Mouse (Mus musculus): ENCODE data around the gene Ccnd3.
A peak's percentile ranks its signal among the peaks of the same experiment; 100 is the strongest.

Ccnd3 gene

DNA sequence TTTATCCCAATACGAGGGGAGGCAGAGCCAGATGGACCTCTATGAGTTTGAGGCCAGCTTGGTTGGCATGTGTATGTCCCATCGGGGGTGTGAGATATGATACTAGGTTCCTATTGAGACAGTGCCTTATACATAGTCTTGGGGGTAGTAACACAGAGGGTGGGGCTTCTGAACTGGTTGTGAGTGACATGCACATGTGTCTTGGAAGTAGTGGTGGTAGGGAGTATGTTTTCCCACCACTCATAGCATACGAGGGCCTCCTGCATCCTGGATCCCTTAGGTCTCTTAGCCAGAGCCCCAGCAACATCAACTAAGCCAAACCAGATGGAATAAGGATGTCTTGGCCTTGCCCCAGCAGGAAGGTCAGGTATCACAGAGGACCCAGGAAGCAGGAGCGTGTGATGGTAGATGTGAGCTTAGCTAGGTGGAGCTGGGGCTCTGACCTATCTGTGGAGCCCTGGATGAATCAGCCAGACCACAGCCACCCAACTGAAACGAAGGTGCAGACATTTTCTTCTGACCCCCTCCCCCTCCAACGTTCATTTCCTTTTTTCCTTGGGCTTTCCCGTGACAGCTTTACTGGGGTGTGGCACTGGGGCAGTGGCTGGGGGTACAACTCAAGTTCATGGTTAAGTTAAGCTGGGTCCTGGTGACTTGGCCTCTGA lies 10.5 kb downstream of the Ccnd3 start:
- DNase-seq (ENCODE audit: low spot score) = no peak

DNA sequence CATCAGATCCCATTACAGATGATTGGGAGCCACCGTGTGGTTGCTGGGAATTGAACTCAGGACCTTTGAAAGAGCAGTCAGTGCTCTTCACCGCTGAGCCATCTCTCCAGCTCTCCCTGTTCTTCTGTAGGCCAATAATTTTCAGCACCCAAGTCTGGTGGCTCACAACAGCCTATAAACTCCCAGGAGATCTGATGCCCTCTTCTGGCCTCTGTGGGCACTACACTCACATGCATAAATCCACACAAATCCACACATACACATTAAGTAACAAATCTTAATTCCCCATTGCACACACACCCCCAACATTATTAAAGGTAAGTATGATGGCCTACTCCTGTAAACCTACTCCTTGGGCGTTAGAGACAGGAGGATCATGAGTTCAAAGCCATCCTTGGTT lies 11.4 kb downstream of the Ccnd3 start:
- no peak for DNase-seq (ENCODE audit: low spot score)

DNA sequence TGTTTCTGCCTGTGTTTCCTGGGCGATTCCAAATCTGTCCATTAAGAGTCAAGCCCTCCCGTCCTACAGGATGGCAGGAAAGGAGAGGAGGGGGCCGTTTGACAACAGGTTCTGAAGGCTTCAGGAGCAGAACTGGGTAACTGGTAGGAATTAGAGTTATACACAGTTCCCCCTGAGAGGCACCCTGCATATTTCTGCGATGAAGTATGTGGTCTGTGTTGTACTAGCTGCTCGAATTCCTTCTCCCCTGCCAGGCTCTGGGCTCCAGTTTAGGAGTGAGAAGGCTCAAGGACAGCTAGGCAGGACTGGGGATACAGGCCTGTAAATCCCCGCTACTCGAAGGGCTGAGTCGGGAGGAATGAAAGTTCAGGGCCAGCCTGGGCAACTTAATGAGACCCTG lies 13.4 kb downstream of the Ccnd3 start:
- no peak for DNase-seq (ENCODE audit: low spot score)

DNA sequence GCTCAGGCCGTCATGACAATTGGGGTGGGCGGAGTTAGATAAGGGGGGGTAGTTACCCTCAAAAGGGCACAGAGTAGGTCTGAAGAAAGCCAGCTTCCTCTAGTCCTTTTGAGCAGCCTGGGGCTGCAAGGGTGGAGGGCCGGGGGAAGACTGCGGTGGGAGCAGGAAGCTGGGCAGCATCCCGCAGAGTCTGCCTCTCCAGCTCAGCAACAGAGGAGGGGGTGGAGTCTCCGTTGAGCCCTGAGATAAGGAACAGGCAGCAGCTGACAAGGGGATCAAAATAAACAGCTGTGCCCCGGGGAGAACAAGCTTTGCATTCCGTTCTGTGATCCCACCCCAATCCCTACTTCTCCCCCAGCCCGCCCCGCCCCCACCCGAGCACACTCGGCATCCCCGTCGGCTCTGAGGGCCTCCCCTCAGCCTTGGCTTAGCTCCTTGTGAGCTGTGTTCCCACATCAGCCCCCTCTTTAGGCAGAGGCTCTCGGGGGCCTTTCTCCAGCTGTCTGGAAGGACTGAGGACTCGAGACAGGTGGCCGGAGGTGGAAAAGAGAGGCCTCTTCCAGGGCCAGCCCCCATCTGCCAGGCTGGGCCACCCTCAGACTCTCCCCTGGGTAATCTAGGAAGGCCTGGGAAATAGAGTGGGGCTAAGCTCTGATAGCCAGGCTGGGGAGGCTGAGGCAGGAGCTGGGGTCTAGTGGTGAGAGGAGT lies 16.9 kb downstream of the Ccnd3 start:
- DNase-seq (ENCODE audit: low spot score) = peak; percentile 72

DNA sequence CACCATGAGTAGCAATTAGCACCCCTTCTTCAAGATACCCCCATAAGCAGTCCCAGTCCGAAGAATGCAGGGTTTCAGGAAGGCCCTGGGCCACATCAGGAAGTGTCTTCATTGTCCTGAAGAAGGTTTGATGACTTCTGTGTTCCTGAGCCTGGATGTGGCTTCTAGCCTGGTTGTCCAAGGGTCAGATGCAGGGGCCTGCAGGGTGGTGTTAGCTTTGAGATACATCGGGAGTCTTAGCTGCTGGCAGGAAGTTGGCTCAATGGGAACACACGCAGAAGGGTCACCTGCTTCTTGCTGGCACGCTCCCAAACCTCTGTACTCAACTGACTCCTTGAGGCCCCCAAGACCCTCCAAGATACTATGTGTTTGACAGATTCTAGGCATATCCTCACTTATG lies 17.7 kb downstream of the Ccnd3 start:
- DNase-seq (ENCODE audit: low spot score) = peak; percentile 56

DNA sequence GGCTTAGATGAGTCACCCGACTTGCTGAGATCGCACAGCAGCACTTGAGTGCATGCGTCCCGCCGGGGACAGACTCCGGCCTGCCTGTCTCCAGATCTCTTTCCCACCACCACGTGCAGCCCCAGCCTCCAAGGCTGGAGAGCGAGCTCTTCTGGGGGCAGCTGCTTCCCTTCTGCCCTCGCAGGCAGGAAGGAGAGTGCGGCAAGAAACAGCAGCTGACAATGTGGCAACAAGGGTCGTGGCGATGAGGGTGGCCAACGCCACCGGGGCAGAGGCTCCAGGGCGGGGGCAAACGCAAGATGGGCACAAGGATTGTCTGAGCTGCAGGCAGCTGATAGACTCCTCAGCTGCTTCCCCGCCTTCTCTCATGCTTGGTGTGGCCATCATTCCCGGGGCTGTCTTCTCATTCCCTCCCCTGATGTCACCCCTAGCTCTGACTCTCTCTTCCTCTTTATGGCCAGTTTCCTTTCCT lies 18.4 kb downstream of the Ccnd3 start:
- peak; percentile 52 for DNase-seq (ENCODE audit: low spot score)

DNA sequence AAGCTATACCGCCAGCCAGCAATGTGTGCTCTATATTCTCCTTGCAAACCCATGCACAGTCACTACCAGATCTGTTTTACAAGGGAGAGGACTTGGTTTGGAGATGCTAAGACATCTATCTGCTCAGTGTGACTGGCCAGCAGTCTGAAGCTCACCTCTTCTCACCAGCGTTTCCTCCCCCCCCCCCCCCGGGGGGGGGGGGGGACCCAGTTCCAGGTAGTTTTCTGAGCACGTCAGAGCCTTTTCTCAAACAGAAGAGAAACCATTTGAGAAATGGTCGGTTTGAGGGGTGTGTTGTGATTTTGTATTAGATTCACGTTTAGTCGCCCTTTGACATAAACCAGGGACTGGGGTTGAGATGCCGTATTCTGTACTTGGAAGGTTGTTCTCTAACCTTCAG lies 19.2 kb downstream of the Ccnd3 start:
- no peak for DNase-seq (ENCODE audit: low spot score)

DNA sequence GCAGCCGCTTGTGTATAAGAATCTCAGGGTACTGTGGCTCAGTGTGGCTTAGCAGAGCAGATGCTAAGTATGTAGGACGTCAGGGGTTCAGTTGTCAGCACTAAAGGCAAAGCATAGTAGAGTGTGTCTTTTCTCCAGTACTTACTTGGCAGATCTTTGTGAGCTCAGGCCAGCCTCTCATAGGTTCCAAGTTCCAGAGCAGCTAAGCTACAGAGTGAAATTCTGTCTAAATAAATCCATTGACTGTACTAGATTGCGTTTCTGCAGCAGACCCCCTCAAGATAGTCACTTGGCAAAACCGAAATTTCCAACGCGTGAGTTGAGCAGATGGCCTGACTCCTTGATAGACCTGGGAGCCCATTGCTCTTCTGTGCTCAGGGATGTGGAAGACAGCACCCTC lies 20.1 kb downstream of the Ccnd3 start:
- DNase-seq (ENCODE audit: low spot score) = no peak

DNA sequence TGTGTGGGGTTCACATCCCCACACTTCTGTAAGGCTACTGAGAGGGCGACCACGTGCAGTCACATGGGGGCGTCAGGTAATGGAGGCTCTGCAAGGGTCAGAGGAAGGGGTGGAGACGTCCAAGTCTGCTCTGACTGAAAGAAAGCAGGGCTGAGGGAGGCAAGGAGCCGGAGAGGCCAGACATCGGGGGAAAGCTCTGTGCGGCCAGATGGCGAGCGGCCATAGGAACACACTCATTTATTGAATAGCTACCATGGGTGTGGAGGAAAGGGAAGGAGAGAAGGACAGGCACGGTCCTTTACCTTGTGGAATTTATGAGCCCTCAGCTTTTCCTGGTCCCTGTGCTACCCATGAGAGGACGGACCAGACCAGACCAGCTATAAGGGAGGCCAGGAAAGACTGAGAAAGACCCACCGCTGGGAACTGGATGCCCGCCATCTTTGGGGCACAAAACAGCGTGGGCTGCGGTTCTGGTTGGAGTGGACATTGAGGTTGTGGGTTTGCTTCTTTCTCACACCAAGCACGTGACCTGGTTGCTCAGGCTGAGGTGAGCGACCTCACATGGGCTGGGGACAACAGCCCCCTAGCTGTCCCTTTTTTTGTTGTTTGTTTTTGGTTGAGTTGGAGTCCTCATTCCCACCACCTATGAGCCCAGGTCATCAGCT lies 22.1 kb downstream of the Ccnd3 start:
- peak; percentile 54 for DNase-seq (ENCODE audit: low spot score)

DNA sequence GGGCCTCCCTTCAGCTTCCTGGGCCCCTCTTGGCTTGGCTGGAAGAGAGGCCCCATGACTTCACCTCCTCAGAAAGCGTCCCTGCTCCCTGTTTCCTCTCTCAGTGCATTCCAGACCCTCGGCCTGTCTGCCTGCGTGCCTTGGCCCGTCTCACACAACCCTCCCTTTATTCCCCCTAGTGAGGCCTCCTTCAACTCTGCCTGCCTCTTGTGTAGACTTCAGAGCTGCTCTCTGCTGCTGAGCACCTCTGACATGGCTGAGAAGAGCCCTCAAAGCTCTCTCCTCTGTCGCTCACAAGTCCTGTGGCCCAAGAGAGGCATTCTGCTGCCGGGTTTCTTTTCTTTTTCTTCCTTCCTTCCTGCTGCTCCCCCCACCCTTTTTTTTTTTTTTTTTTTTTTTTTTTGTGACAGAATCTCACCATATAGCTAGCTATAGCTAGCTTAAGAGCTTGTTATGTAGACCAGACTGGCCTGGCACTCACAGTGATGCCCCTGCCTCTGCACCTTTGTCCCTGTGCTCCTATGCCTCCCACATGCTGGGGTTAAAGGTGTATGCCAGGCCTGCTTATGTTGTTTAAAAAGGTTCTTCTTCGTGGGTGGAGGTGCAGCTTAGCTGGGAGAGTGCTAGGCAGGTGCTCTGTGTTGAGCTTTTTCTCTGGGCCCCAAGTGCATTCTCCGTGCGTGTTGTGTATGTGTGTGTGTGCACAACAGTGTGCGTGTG lies 22.9 kb downstream of the Ccnd3 start:
- no peak for DNase-seq (ENCODE audit: low spot score)

DNA sequence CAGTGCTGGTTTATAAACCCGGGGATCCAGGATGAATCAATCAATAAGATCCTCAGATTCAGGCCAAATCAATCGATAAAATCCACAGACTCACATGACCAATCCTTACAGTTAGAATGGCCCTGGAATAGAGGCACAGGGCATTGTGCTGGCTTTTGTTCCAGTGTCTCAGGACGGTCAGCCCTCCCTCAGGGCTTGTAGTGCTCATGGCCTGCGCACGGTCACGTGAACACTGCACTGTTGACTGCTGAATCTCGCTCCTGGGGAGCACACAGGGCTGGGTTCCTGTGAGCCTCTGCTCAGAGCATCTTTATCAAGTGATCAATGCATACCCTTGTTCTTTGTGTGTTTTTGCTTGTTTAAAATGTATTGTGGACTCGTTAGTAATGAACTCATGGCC lies 24.1 kb downstream of the Ccnd3 start:
- DNase-seq (ENCODE audit: low spot score) = no peak

DNA sequence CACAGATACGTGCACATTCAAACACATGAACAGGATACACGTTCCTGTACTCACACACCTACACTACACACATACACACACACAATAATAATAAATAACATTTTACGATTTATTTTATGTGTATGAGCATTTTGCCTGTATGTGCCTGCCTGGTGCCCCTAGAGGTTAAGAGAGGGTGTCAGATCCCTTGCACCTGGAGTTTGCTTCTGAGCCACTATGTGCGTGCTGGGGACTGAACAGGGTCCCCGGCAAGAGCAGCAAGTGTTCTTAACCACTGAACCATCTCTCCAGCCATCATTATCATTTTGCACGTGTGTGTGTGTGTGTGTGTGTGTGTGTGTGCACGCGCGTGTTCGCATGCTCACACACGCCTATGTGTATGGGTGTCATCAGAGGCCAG lies 24.7 kb downstream of the Ccnd3 start:
- no peak for DNase-seq (ENCODE audit: low spot score)

DNA sequence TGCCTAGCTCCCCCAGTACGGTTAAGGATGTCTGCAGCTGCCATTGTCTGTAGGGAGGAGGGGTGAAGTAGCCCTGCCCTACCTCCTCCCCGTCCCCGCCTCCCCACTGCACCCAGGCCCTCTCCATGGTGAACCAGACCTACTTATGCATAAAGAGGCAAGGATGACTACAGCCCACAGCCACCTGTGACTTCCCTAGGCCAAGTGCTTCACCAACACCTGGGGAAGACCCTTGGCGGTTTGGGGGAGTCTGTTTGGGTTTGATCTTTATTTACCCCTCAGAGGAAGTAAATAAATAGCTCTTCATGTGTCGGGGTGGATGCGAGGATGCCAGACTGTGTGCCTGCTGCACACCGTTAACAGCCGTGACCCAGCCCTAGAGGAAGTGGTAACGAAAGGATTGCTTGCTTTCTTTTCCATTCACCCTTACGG lies 26.6 kb downstream of the Ccnd3 start:
- DNase-seq (ENCODE audit: low spot score) = no peak

DNA sequence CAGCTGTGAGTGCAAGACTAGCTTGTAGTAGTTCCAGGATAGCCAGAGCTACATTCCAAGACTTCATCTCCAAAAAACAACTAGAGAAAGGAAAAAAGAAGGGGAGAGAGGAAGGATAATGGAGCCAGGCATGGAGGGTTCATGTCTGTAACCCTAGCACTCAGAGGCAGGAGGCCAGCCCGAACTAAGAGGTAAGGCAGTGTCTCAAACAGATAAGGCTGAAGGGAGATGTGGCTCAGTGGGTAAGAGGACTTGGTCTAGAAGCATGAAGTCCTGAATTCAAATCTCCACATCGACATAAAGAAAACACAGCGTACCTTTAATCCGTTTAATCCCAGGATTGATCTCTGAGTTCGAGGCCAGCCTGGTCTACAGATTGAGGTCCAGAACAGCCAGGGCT lies 27.5 kb downstream of the Ccnd3 start:
- DNase-seq (ENCODE audit: low spot score) = no peak

DNA sequence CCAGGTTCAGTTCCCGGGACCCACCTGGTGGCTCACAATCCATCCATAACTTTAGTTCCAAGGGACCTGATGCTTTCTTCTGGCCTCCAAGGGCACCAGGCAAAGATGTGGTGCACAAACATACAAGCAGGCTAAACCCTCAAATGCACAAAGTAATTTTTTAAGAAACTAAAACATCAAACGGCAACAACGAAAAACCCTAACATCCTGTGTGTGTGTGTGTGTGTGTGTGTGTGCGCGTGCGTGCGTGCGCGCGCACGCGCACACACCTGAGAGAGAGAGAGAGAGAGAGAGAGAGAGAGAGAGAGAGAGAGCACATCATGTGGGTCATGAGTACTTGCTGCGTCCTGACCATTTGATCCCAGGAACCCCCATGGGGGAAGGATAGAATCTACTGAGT lies 28.8 kb downstream of the Ccnd3 start:
- DNase-seq (ENCODE audit: low spot score) = no peak

DNA sequence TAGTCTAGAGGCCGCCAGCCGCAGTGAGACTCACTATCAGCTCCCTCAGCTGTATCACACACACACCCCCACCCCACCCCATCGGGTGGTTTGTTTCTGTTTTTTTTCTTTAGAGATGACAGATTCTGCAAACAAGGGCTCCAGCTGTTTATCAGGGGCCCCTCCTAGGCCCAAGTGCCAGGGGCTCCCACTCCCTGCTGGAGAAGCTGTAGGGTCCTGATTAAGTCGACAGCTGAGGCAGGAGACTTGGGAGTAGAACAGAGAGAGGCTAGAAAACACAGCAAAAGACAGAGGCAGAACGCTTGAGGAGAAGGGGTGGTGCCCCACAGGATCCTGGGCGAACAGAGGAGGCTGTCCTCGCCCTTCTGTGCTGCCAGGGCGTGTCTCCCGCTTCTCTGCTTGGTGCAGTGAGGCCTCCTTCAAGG lies 31.0 kb downstream of the Ccnd3 start:
- DNase-seq (ENCODE audit: low spot score) = no peak

DNA sequence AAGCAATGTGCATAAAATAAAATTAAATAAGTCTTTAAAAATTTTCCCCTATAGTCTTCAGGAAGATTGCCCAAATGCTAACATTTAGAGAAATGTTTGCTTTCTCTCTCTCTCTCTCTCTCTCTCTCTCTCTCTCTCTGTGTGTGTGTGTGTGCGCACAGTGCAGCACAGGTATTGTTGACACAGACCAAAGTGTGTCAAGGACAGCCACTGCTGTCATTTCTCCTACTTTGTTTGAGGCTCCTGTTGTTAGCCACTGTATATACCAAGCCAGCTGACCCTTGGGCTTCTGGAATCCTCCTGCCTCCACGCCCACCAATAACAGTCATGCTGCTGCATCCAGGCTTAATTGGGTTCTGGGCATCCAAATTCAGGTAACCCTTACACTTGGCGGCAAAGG lies 33.2 kb downstream of the Ccnd3 start:
- DNase-seq (ENCODE audit: low spot score) = no peak

DNA sequence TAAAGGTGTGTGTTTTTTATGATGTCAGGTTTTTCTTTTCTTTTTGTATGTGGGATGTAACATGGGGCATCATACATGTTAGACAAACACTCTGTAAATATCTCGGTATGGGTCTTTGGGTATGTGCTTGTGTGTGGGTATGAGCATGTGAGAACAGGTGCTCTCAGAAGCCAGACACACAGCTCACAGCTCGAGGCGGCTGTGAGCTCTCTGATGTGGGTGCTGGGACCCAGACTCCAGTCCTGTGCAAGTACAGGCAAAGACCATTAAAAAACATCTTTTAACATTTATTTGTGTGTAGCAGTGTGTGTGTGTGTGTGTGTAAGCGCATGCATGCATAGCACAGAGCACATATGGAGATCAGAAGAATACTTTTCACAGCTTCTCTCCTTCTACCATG lies 34.3 kb downstream of the Ccnd3 start:
- no peak for DNase-seq (ENCODE audit: low spot score)

DNA sequence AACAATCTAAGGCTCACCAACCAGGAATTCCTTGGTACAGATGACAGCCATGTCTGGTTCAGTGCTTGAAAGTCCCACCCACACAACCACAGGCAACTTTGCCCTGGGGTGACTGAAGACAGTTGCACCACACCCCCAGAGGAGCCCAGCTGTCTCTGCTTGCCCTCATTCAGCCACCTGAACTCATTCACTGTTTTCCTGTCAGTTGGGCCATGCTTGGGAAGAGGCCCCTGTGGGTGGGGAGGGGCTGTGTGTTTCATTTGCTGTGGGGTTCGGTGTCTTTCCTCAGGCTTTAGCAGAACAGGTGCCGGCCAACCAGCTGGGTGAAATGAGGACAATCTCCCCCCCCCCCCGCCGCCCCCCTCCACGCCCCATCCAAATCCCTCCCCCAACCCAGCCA lies 37.2 kb downstream of the Ccnd3 start:
- DNase-seq (ENCODE audit: low spot score) = no peak

DNA sequence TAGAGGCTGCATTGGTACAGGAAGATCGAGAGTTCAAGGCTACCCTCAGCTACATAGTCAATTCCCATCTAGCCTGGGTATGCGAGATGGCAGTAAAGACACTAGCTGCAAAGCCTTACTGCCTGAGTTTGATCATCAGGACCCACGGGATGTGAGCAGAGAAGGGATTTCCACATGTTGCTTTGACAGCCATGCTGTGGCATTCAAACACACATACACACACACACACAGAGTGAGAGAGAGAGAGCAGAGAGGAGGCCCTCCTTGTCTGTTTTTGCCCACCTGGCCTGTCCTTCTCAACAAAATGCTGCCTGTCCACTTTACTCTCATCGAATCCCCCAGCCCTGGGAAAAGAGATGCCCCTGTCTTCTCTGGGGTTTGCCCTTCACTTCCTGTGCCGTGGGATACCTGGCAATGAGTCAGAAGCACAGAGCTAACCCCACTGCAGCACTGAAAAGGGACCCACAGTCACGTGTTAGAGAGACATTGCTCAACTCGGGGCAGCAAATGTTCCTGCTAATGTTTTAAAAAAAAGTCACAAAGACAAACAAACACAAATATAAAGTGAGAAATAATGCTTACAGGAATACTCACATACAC lies 38.3 kb downstream of the Ccnd3 start:
- DNase-seq (ENCODE audit: low spot score) = no peak

DNA sequence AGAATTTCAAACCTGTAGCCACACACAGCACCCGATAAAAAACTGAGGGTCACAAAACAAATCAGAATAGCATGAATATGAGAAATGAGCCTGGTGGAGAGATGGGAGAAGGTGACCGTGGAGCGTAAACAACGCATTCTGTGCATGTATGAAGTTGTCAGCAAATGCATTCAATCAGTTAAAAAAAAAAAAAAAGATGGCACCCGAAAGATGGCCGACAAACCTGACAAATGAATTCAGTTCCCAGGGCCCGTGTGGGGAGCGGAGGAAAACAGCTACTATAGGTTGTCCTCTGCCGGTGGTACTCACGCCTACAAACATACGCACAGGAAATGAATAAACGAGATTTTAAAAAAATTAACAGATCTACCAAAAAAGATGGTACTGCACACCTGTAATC lies 40.3 kb downstream of the Ccnd3 start:
- DNase-seq (ENCODE audit: low spot score) = no peak

DNA sequence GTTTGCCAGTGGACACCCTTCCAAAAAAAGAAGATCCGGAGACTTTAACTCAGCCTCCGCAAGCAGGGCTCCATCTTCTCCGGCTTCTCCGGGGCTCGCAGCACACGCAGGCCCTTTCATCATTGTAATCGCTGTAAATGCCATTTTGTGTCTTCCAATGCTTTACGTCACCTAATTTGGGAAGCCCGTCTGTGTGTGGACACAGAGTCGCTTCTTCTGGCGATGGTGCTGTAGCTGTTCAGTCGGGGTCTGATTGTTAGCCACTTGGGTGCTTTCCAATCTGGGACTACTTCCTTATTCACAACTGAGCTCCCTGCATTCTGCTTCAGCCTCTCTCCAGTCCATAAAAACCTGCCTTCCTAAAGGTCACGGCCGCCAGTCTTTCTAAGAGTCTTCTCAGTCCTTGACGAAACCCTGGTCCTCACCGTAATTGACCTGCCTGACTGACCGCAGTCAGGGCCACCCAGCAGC lies 41.0 kb downstream of the Ccnd3 start:
- no peak for DNase-seq (ENCODE audit: low spot score)

All from testis, postnatal 10 days (tissue).